Mouse (Mus musculus) mammary gland, adult 2 months (tissue): Measurements from ENCODE around the gene Esyt2. TPM values are rescaled to one million over a fixed set of nuclear protein-coding genes. Genes with fewer than 3 reads are reported as not detected.

Source experiments
- polyA plus RNA-seq: library from polyadenylated mRNA; depleted of rRNA; stranded (reverse); fragments of >200 nt; gene quantifications from 2 replicates; pipeline ENCODE4 v1.2.3, GENCODE M21; 2012; ENCODE audit warnings: low replicate concordance; rRNA removed

The Esyt2 gene
- polyA plus RNA-seq: 11.1 and 12.1 TPM in 2 replicates

DNA sequence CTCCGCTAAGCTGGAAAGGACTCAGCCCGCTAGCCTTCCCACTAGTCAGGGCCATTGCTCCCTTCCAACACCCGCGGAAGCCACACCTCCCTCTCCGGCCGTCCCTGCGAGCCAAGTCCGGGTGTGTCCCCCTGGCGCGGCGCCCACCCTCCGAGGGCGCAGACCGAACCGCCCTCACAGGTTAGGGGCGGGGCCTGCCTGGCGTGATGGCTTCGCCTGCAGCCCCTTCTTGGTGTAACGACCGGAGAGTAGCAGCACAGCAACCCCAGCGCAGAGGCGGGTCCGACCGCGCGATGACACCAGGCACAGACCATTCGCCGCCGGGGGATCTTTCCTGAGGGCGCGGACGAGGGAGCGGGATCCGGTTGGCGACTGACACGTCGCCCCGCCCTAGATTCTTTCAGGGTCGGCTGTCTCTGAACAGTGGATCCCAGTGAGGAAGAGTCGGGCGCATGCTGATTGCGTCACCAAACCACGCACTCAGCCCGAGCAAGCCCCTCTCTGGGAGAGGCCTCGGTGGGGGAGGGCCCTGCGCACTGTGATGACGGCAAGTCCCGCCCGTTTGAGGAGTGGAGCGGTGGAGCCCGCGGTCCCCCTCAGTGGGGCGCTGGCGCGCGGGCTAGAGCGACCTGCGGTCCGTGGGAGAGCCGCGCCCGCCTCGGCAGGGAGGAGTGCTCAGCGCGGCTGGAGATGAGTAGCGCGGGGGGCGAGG is at the start of gene Esyt2:
Gene Esyt2, plus strand, starts transcription at position 544 of the 712 bp plus-strand sequence.

DNA sequence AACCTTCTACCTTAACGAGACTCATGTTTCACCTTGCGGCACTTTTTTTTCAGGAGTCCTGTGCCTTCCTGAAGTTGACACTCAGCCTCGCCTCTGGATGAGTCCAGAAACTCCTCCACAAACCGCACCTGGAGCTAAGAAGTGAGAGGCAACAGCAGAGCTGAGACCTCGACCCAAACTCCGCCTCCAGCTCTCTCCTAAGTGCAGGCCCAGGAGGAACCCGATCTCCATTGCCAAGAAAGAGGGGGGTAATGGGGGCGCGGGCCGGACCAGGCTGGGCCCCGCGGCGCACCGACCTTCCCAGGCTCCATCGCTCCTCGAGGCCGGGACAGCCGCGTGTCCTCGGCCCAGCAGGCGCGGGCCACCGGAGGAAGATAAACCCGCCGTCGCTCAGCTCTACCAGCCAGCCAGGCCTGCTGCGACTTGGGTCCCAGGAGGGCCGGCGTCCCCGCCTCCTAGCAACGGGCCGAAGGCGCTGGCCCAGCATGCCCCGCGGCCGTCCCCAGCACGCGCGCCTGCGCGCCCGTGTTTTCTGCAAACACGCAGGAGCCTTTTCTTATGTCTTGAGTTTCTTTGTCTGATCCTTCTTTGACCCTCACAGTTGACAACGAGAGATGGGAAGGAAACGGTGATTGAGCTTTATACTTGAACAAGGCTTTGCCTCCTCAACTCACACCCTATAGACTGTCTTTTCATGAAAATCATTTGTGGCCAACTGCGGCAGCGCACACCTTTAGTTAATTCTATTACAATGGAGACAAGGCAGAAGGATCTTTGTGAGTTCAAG is 18.2 kb upstream of the Esyt2 start, which contains the start of gene Wdr60:
Gene Wdr60, minus strand, starts transcription at position 468 of the 787 bp plus-strand sequence.

GRCm38 (mm10) chr12:116275086-116275485 is 5.9 kb upstream of the Esyt2 start, which contains the start of gene Gm11027:
Gm11027 (plus strand) TSS chr12:116275386.

GRCm38 (mm10) chr12:116405045-116405835 is 124.2 kb downstream of the Esyt2 start, which contains the start of gene Ncapg2:
Ncapg2 (plus strand) TSS chr12:116405402.

Other genes starting within 250 kb of the Esyt2 start
- gene Zfp386, start 233.5 kb upstream of the Esyt2 start, polyA plus RNA-seq: 4.1 and 8.9 TPM in 2 replicates
- 0.32 and 1.9 TPM in 2 replicates for gene Vipr2, start 203.5 kb upstream of the Esyt2 start, polyA plus RNA-seq
- gene Wdr60, start 18.2 kb upstream of the Esyt2 start, polyA plus RNA-seq: 2.7 and 6.1 TPM in 2 replicates
- not detected in 2 replicates for gene Gm11027, start 5.8 kb upstream of the Esyt2 start, polyA plus RNA-seq
- gene Ncapg2, start 124.2 kb downstream of the Esyt2 start, polyA plus RNA-seq: 1.1 and 1.7 TPM in 2 replicates
- 0.23 and 0.27 TPM in 2 replicates for gene Ptprn2, start 204.5 kb downstream of the Esyt2 start, polyA plus RNA-seq